Mouse (Mus musculus): ENCODE measurements around the gene Dot1l.

GRCm38 (mm10) chr10:80841685-80842084, 86.7 kb downstream of the Dot1l start:
- TF ChIP-seq MAFK (IDR thresholded peaks at IDR 0.05; ENCODE audit: insufficient read depth, low read depth, low read length) (no peak), ZNF384 (IDR thresholded peaks at IDR 0.05; ENCODE audit: low read depth, low read length) (no peak), HCFC1 (IDR thresholded peaks at IDR 0.05; ENCODE audit: borderline replicate concordance, insufficient read depth, low read length) (no peak)
